Mouse (Mus musculus) layer of hippocampus, adult 18-20 months (tissue): Measurements from ENCODE around the gene Rpp14. TPM values are rescaled to one million over a fixed set of nuclear protein-coding genes. Genes with fewer than 3 reads are reported as not detected.
"Not testable (repeated sequence)": the region's sequence is repeated elsewhere in the genome, so short reads cannot be mapped to it uniquely, and the experiment has no call there.

Source experiments
- DNase-seq, 2 experiments: peaks; one replicate each; pipeline ENCODE4 v3.0.0; 2022; ENCODE audit warnings: low spot score in 2 of 2
- total RNA-seq, 2 experiments: library from RNA; stranded (reverse); gene quantifications; 2 replicates each; pipeline ENCODE4 v1.2.3; 2021

The Rpp14 gene
- total RNA-seq, 2 experiments from 2014 or later, result 24.4 to 34.7 TPM

DNA sequence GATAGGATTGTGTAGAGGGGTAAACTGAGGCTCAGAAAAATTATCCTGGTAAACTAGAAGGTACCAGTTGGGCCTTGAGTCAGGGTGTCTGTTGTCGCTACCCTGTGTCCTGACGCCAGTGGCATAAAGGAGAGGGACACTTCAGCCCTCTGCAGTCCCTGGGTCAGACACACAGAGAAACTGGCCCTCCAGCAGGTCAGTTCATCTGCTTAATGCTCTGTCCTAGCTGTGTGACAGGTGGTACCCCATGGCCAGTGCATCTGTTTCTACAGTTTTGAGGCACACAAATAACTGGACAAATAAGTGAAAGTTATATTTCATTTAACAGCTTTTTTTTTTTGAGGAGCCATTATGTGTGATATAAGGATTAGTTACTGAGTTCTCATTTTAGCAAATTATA is 33.4 kb downstream of the Rpp14 start:
- no peak for DNase-seq

DNA sequence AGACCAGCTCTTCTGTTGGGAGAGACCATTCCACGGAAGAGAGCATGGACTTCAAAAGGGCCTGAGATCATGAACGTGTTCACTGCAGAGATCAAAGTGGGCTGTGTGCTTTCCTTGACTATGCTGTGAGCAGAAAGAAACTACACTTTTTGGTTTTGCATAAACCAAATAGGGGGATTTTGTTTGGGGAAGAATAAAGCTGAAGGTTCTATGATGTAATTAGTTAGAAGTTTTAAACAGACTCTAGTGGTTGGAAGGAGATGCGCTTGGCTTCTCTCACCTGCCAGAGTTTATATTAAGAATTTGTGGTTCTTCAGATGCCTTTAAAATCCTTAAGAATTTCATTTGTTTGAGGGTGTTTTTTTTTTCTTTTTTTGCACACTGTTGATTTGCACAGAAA is 34.1 kb downstream of the Rpp14 start:
- DNase-seq, result no peak

DNA sequence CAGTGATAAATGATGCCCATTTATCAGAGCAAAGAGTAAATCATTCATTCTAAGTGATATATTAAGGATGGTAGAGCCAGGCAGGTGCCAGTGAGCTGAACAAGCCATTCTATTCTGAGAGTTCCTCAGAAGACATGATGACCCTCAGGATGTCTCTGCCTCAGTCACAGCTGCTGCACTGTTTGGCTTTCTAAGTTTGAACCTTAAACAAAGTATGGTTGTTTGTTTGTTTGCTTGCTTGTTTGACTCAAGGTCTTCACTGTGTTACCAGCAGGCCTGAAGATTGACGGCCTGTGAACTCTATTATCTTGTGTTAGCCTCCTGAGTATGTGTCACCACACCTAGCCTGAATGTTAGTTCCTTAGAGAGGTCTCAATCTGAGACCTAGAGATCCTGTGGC is 34.6 kb downstream of the Rpp14 start:
- no peak for DNase-seq

DNA sequence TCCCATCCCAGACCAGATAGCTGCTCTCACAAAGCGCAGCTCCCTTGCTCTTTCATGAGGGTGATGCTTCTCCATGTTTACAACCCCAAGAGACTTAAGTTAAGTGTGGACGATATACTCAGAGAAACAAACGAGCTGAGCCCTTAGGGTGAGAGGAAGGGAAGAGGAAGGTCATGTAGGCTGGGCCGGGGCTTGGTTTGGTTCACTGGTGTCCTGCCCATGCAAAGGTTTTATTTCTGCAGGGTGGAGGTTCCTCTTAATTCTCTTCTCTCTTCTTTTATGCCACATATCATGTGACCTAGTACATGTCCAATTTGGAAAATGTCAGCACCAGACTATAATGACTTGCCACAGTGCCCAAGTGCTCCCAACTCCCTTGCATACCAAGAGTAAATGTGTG is 35.6 kb downstream of the Rpp14 start:
- no peak for DNase-seq

DNA sequence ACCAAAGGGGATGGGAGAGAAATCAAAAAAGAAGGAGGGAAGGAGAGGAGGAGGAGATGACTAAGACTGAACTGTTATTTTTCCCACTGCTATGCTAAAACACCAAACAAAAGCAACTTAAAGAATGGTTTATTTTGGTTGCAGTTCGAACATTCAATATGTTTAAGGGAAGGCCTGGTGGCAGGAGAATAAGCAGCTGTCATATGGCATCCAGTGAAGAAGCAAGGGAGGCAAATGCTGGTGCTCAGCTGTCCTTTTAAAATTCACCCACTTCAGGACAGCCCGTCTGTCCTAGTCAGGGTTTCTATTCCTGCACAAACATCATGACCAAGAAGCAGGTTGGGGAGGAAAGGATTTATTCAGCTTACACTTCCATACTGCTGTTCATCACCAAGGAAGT is 37.2 kb downstream of the Rpp14 start:
- DNase-seq, result no peak

DNA sequence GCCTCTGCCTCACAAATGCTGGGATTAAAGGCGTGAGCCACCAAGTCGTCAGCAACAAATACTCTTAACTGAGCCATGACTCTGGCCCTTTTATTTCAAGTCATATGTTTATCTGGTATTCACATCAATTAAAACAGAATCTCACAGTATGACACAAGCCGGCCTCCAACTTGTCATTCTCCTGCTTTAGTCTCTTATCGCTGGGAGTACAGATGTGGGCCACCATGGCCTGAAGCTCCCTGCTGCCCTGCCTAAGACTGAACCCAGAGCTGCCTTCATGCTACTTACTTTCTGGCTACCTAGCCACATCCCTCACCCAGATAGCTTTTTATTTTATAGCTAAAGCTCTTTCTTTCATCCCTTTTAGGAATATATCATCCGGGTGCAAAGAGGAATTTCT is 39.3 kb downstream of the Rpp14 start:
- DNase-seq, result no peak

DNA sequence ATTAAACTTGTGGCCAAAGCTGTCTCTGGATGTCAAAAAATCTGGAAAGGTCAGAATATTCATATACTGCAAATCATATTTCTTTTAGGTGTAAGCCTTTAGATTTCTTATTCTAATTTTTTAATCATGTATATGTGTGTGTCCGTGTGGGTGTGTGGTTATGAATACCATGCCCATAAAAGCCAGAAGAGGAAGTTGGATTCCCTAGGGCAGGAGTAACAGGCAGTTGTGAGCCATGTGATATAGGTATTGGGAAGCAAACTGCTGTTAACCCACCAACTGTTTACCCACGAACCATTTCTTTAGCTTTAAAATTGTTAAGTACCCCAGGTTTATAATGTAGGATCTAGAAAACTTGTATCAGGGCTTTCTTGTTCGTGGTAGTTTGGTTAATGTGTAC is 39.7 kb downstream of the Rpp14 start:
- DNase-seq, result no peak

DNA sequence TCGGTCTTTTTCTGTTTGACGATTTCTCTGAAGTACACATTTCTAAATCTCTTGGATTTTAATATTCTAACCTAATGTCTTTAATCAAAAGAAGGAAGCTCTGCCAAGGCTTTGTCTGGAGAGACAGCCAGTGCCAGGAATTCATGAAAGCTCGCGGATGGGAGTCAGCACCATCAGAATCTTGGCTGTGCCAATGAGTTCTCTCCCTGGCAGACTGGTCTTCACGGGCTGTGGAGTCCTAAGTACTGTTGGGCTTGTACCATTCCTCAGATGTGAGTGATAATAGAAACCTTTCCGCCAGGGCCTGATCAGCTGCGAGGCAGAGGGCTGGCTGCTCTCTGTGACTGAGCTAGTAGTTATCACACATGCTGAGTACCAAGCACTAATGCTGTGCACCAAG is 43.0 kb downstream of the Rpp14 start:
- peak; percentile 34 to 39 for DNase-seq

DNA sequence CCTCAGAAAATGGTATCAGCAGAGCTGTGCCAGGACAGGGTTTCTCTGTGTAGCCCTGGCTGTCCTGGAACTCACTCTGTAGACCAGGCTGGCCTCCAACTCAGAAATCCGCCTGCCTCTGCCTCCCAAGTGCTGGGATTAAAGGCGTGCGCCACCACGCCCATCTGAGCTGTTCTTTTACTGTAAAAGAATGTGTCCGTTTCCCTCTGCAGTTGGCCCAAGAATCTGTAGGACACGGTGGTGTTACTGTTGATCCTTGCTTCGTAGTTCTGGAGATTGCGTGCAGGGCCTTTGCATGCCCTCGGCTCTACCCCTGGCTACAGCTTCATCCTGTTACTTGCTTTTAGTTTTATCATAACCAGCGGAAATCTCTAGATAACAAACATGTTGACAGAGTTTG is 43.4 kb downstream of the Rpp14 start:
- not testable (repeated sequence) for DNase-seq

DNA sequence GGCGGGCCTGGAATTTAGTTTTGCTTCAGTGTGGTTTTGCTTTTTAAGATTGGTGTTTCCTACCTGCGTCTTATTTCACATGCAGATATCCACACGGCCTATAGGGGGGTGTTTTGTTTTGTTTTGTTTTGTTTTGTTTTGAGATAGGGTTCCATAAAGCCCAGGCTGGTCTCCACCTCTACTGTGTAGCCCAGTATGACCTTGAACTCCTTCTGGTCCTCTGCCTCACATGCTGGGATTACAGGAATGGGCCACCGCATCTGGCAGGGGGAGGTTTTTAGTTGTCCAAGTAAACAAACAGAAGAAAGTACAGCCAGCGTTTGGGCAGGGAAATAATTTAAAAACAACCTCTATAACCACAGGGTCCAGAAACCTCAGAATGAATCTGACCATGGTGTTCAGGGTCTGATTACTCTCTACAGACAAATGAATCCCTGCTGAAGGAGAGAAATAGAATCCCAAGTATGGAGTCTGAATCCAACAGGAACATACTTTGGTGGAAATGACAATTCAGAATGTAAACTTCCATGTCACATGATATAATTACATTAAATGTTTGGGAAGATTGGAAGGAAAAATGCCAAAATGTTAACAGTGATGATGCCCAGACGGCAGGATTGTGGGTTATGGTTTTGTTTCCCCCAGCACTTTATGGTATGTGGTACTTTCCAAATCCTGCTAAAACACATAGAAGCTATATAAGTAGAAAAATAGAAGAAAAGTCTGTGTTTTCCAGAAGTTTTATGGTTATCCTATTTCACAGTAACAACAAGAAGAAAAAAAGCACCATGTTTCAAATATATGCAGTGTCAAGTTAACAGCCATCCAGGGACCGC is 44.1 kb downstream of the Rpp14 start:
- no peak for DNase-seq

DNA sequence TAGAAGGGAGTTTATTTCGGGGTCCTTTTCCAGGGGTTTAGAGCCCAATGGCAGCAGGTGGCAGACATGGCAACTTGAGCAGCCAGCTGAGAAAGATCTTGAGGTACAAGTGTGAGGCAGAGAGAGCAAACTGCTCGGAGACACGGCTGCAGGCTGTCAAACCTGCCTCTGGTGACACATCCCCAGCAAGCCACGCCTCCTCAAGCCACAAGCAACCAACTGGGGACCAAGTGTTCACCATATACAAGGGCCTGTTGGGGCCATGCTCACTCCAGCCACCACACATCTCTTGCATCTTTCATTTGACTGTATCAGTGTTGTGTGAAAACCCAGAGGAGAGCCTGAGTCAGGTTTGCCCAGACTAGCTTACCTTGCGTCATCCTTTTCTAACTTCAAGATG is 47.8 kb downstream of the Rpp14 start:
- DNase-seq, result no peak

DNA sequence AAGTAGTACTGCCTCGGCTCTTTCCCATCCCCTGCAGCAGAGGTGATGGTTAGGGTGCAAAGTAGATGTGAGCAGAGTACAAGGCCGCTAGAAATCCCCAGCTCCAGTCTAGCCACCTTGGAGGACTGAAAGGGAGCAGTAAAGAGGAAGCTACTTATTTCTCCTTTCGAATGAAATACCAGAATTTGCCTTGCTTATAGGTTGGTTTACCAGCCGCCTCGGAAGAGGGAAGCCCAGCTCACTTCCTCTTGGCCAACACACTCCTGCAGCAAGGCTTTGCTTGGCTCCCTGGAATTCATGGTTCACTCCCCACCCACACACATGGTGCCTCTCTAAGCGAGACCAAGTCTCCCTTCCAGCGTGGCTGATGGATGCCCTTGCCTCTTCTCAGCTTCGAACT is 52.6 kb downstream of the Rpp14 start:
- DNase-seq, result no peak

DNA sequence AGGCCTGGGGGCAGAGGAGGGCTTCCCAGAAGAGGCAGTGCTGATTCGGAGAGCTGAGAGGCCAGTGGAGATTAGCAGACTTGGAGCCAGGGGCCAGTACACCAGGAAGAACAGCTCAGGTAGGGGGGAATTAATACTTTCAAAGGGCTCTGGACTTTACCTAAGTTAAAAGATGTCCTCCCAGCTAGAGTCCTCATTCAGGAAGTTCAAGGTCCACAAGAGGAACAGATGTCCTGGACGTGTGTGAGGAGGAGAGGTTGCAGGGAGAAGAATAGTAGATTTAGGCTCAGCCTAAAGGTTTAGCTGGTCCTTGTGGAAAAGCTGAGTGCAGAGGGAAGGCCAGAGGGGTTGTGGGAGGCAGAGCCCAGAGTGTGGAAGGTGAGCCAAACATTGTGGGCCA is 54.1 kb downstream of the Rpp14 start:
- DNase-seq, result no peak

DNA sequence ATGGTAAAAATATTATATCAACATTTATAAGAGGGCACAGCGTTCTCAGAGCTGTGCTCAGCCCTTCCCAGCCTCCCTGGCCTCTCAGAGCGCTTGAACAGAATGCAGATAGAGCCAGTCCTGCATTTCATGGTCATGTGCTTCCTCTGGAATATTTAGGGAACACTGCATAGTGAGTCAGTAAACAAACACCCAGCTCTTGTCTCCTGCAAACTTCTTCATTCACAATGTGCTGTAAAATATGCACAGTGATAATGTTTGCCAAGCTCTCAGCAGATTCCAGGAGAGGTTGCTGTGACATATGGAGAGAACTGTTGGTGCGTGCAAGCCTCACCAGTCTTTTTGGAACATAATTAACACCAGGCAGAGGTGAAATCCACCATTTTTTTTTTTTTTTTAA is 55.0 kb downstream of the Rpp14 start:
- DNase-seq, result peak; percentile 53 to 80

DNA sequence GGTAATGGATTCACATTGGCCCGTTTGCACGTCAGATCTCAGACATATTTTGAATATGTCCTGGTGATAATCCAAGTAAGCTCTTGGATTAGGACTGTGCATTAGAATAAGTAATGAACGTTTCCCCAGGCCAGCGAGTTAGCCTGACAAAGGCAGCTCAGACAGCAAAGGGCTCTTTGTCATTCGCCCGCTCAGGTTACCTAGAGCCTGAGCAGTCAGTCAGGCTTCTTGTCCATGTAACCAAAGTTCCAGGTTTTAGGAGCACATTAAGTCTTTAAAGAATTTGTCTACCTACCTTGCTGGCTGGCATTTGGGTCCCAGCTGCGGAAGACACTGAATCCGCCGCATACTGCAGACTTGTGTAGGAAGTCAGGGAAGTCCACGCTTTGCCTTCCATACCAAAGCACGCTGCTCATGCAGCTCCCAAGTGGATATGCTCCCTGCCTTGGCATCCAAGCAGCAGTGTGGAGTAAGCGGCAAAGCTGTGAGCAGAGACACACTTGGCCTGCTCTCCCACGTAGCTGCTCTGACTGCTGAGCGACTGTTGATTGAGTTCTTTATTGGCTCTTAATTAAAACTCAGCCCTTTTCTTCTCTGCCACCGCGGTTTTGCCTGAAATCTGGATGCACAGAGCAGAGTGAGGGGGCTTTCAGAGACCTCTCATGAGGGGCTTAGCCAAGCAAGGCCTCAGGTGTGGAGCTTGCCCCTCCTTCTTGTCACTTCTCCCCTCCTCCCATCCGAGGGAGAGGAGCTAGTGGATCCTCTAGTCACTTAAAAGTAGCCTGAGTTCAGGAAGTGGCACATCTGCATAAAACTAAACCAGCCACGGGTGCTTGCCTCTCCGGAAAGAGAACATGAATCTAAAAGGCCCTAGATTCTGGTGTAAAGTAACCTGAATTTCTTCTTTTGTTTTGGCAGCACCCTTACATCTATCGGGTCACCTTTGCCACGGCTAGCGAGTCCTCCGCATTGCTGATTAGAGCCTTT is 59.9 kb downstream of the Rpp14 start:
- DNase-seq, result peak in 1 of 2 experiments; percentile 38

DNA sequence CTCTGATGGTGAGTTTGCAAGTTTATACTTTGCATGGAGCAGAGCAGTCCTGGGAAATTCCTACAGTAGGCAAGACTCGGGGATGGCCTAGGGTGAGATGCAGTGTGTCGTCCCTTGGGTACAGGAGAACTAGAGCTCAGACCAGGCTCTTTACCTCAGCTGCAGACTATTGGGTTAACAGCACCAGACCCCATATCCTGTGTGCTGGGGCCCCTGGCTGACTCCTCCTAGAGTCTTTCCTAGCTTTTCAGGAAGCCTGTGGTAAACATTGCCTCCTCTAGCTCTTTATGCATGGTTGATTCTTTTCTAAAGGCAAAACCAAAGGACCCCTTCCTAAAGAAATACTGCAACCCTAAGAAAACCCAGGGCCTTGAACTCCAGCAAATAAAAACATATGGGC is 61.0 kb downstream of the Rpp14 start:
- no peak for DNase-seq

Other genes starting within 250 kb of the Rpp14 start
- gene Gm45521, start 123.1 kb upstream of the Rpp14 start, total RNA-seq, result not detected
- under 1 TPM; 0.07 to 0.10 TPM for gene Dnase1l3, start 85.8 kb upstream of the Rpp14 start, total RNA-seq
- 10 to 100 TPM; 79.1 to 80.3 TPM for gene Abhd6, start 77.5 kb upstream of the Rpp14 start, total RNA-seq
- gene Pxk, start 17.8 kb downstream of the Rpp14 start, total RNA-seq, result 10 to 100 TPM; 29.6 to 32.4 TPM
- gene Pdhb, start 92.7 kb downstream of the Rpp14 start, total RNA-seq, result 100 to 1,000 TPM; 169 to 171 TPM
- 10 to 100 TPM; 69.7 to 74.9 TPM for gene Kctd6, start 133.8 kb downstream of the Rpp14 start, total RNA-seq
- gene Acox2, start 179.0 kb downstream of the Rpp14 start, total RNA-seq, result not detected
- gene Fam107a, start 237.7 kb downstream of the Rpp14 start, total RNA-seq, result 100 to 1,000 TPM; 310 to 362 TPM